Mouse (Mus musculus) right cerebral cortex, adult 18-20 months (tissue): ENCODE data around the gene Tuba1b.
A peak's percentile ranks its signal among the peaks of the same experiment; 100 is the strongest.
"Not testable (repeated sequence)": the region's sequence is repeated elsewhere in the genome, so short reads cannot be mapped to it uniquely, and the experiment has no call there.

Source experiments
- DNase-seq: peaks from one replicate; pipeline ENCODE4 v3.0.0; 2022; ENCODE audit warnings: mixed read lengths

Gene Tuba1b

DNA sequence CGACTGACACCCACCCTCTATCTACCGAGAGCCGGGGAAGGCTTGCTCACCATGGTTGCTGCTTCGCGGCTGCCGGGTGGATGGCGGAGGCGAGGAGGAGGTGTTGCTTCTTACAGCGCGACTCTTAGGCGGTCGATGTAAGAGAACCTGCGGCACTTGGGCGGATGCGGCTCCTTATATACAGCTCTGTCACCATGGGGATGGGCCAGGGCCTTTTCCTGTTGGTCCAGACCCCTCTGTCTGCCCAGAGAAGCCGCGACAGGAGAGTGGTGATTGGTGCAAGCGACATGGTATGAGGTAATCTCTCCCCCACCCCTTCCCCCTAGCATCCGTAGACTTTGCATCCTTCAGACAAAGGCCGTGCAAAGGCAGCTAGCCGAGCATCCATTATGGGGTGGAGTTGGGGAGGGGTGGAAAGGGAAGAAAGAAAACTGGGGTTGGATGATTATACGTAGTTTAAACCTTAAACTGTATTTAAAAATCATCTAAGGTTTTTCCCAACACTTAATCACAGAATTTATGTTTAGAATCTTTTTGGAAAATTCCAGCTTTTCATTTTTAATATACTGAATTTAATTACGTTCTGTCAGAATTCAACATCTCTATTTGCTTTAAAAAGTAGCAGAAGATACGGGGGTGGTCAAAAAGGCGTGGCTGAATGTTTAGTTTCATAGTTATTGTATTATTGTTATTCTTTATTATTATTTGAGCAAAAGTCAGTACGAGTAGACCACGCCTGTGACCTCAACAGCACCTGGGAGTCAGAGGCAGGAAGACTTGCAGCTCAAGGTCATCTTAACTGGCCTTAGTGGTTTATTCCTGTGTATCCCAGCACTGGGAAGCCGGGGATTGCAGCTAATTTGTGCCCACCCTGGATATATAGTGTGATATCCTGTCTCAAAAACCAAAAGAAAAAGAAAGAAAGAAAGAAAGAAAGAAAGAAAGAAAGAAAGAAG lies 19.3 kb upstream of the Tuba1b start, which contains the start of the genes Gm49450 and Tuba1a:
Gene Gm49450, minus strand, starts transcription at position 151 of the 956 bp plus-strand sequence.
Gene Tuba1a, minus strand, starts transcription at position 303 of the 956 bp plus-strand sequence.
- DNase-seq: peak; percentile 97

DNA sequence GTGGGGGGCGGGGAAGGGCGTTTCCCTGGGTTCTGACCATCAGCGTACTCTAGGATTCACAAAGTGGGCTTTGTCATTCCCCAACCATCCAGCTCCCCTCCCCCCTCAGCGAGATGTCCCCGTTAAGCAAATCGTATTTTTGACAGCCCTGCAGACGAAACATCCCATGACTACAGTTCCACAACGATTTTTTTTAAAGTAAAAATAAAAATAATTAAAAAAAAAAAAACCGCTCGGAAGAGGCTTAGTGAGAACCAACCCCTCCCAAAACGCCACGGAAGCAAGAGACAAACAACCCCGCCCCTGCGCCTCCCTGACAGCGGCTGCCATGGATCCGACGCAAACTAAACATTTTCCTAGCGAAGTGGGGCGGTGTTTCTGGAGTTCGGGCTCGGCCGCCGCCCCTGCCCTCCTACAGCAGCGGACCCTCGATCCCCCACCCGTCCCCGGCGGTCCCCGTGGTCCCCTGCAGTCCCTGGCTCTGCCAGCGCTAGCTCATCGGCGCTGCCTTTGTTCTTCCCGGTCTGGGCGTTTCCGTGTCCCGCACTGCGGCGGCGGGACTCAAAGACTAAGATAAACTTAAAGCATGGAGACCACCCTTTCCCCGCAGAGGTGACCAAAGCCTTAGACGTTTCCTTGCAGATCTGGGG lies 18.5 kb upstream of the Tuba1b start:
- peak; percentile 61 for DNase-seq

DNA sequence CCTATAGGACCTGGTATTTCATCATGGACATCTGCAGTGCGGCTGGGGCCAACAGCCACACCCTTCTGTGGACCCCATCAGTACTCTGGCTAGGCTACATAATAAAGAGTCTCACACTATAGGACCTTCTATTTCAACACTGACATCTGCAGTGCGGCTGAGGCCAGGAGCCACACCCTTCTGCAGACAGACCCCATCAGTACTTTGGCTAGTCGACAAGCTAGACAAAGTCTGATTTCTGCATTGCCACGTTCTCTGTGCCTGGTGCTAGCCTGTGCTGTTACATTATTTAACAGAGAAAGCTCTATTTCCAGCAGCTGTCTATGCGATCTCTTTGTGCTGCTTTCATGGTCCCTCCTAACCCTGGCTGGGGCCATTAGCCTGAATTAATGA lies 17.7 kb upstream of the Tuba1b start:
- DNase-seq: no peak

DNA sequence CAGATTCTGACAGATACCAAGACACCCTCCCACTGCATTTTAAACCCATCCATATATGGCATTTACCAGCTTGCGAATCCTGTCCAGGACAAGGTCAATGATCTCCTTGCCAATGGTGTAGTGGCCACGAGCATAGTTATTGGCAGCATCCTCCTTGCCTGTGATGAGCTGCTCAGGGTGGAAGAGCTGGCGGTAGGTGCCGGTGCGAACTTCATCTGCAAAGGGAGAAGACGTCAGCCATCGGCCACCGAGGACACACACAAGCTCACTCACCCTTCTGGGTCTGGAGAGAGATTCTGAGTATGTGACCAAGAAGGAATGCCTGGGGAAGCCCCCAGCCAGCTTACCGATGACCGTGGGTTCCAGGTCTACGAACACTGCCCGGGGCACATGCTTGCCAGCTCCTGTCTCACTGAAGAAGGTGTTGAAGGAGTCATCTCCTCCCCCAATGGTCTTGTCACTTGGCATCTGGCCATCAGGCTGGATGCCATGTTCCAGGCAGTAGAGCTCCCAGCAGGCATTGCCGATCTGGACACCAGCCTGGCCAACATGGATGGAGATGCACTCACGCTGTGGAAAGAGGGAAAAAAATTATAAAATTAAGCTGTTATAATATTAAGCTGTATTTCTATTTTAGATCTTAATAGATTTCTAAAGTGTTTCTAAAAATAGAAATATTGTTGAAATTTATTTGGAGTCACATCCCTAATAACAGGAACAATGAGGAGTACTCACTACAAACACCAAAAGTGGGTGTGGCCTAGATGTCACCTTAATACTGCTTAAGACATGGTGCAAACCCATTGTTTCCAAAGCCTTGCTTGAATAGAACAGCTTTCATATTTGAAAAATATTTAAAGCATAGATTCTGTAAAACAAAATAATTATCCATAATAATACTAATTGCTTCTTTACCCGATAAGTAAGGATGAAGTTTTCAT lies 17.0 kb upstream of the Tuba1b start:
- not testable (repeated sequence) for DNase-seq

DNA sequence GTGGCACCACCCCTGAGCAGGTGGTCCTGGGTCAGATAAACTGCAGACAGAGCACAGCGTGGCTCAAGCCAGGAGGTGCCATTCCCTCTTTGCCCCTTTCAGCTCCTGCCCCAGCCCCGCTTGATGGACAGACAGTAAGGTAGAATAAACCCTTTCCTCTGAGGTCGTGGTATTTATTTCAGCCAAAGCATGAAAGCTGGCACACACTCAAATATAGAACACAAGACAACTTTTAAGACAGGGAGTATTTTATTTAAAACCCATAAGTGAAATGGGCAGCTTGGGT lies 15.2 kb upstream of the Tuba1b start:
- DNase-seq: no peak

DNA sequence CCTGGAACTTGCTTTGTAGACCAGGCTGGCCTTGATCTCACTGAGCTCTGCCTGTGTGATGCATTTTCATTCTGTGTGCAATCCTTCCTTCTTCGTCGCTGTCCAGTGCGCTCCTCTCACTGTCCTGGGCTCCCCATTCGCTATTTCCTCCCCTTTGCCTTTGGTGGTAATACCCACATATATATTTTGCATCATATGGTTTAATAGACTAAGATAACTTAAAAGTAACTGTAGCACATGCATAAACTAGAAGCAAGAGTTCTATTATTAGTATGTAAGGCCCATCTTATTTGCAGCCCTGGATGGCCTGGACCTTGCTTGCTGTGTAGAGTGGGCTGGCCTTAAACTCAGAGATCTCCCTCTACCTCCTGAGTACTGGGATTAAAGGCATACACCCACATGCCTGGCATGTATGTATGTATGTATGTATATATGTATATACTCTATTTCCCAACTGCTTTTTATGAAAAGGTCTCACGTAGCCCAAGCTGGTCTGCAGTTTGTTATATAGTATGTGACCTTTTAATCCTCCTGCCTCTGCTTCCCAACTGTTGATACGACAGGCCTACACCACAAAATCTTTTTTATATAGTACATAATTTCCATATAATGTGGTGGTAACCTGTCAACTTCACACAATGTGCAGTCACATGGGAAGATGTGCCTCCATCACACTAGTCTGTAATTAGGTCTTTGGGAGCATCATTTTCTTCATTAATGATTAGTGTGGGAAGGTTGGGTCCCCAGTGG lies 14.7 kb upstream of the Tuba1b start:
- DNase-seq: no peak

DNA sequence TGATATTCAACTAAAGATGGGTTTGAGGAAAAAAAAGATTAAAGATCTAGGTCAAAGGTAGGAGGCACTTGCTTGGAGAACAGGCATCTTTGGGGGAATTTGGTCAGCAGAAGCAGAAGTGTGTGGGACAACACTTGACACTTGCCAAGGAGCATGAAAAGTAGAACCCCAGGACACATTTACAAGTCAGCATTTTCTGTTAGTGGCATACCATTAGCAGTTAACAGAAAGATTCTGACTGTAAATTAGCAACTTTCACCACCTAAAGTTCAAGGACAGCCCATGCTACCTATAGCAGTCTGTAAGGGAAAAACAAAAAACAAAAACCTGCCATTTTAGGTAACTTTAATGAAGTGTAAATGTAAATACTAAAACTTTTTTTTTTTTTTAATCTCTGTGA lies 14.0 kb upstream of the Tuba1b start:
- no peak for DNase-seq

DNA sequence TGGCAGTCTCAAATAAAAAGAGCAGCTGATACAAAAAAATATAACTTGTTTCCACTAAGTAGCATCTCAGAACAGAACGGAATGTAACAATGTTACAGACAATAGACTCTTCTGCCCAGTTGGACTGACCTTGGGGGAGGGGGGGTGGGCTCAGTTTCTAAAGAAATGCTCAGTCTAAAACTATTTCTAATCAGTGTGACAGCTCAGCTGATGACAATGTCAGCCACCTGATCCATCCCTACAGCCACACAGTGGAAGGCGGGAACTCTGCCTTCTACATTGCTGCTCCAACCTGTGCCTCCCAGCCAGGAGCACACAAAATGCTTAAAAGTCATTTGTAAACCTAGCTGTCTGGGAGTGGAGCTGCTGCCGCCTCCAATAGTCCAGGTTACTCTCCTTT lies 13.5 kb upstream of the Tuba1b start:
- DNase-seq: no peak

DNA sequence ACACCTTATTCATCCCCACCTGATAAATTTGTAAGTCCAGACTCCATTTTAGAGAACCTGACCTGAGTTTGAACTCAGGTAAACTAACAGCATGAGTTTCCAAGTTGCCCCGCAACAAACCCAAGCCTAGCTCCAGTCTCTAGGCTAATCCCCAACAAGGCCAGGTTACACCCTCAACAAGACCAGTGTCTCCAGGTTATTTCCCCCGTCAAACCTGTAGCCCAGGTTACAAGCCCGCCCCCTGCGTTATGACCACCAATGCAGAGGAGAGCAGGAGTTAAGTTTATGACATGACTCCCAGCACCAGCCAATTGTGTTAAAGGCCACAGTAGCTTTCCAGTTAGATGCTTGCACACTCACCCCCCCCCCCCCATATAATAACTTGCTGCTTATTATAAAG lies 8.8 kb upstream of the Tuba1b start:
- no peak for DNase-seq

DNA sequence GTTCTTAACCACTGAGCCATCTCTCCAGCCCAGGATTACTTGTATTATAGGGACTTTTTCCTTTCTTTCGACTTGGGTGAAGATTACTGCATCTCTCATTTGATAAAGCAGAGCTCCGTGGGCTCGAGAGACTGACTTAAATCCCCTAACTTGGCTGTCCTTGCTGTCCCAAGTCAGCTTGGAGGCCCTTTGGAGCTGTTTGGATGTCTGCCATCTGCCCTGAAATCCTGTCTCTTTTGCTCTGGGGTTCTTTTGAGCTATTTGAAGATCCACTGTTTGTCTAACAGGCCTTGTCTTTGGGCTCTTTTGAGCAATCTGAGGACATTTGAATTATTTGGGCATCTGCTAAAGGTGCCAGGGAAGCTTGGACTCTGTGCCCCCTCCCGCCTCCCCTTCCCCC lies 7.7 kb upstream of the Tuba1b start:
- no peak for DNase-seq

DNA sequence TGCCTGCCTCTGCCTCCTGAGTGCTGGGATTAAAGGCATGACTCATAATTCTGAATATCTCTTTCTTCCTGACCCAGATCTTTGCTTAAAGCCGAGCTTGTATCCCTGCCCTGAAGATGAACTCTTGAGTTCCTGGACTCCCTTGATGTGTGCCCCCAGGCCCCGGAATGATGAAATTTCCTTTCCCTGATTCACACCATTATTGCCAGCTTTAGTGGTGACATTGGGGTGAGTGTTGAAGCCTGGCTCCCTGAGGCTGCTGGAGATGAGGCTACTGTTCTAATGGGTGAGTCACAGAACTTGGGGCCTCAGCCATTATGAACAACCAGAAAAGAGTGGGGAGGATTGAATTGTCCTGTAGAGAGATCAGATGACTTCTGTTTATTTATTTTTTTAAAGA lies 7.2 kb upstream of the Tuba1b start:
- no peak for DNase-seq

DNA sequence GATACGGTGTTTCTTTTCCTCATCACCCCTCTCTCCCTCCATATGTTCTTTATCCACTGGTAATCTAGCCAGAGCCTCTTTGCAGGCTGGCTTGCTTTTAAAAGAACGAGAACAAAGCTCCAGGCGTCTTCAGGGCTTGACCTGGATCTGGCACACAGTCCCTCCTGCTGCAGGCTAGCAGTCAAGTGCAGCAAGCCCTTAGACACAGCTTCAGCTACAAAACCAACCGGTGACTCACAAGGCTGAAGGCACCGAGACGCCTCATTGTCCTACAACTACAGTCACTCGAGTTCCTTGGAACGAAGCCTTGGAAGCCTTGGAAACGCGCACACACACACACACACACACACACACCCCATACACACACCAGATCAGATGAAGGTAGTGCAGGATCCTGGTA lies 6.5 kb upstream of the Tuba1b start:
- DNase-seq: no peak

DNA sequence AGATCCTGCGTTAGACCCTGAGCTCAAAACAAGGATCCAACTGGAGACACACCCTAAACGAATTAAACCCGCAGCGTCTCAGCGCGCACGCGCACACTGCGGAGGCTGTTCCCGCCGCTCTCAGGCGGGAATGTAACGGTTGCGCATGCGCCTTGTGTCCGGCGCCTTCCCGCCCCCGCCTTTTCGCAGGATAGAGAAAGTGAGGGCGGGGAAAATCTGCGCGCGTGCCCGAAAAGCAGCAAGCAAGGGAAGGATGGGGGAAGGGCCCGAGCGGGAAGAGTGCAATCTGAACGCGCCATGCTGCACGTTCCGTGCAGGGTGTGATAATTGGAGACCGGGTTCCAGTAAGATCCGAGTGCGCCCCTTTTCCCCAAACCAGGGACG lies 540 bp downstream of the Tuba1b start:
- DNase-seq: peak; percentile 96

DNA sequence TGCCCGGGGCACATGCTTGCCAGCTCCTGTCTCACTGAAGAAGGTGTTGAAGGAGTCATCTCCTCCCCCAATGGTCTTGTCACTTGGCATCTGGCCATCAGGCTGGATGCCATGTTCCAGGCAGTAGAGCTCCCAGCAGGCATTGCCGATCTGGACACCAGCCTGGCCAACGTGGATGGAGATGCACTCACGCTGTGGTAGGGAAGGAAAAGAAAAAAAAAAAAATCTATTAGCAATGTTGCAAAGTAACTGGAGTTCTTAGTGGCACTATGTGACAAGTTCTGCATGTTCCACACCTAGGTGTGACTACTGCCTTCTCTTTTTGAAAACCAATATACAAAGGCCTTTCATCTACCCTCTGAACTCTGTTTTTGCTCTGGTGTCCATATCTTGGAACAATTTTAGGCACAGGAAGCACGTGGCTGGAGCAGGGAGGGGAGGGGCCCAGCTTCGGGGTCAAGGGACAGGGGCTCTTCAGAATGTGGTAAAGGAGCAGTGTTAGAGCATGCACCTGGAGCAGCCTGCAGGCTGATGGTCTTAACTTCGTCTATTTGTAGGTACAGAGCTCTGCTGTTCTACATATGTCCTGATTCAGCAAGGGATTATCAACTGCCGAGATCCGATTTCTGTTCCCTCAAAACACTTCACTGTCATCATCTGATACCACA lies 1.2 kb downstream of the Tuba1b start:
- DNase-seq: not testable (repeated sequence)

DNA sequence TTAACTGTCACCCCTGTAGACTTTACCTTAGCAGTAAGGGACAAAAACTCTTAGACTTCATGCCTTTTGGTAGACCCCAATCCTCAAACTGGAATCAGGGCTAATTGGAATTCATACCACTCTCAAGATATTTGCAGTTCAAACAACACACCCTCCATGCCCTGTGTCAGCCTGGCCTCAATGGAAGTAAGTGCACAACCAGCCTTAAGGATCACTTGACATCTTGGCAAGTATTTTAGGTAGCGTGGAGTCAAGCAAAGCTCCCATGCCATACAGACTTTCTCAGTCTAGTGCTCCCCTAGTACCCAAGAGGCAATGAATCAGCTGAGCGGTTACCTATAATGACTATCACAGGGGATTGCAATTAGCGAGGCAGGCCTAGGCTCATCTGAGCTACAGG lies 3.4 kb downstream of the Tuba1b start:
- no peak for DNase-seq

DNA sequence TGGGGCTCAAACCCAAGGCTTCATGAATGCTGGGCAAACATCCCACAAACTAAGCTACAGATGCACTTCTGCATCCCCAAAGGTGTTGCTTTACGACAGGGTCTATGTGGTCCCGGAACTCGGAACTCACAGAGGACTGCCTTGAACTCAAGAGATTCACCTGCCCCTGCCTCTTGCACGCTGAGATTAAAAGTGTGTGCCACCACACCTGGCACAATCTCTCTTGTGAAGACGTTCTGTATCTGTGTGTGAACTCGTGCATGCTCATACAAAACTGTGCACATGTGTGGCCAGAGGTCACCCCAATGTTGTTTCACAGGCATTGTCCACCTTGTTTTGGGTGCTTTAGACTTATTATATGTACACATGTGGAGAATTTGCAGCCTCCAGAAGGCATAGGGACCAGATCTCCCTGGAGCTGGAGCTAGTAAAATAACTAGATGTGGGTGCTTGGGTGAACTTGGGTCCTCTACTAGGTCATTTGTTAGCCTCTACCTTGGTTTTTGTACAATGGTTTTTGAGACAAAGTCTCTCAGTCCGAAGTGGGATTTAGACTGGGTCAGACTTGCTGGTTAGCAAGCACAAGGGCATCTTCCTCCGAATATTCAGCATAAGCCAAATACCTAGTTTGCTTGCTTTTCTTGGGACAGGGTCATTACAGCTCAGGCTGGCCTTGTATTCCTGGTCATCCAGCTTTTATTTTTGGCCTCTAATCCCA lies 4.2 kb downstream of the Tuba1b start:
- DNase-seq: no peak

DNA sequence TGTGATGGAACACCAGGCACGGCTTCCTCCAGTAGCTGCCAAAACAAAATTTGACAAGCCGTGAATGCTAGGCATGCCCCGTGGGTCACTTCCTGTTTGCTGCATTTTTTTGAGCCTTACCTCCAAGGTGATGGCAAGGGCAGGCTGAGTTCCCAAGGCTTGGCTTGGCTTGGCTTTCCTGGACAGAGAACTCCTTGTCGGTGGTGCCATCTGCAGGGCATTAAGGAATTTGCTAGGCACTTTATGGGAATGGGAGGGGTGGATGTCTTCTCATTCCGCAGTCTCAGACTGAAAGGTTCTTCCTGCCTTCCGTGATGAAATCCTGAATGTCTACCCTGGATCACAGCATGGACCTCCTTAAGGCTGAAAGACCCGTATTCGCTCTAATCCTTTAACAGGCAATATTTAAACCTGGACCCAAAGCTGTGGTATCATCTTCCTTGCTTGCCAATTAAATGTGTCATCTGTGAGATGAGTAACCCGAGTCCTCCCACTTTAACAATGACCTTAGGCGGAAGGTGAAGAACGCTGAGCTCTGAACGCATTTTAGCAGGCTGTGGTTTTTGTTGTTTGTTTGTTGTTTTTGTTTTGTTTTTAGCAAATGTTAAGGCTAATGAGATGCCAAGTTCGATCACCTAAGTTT lies 5.6 kb downstream of the Tuba1b start:
- peak; percentile 80 for DNase-seq

DNA sequence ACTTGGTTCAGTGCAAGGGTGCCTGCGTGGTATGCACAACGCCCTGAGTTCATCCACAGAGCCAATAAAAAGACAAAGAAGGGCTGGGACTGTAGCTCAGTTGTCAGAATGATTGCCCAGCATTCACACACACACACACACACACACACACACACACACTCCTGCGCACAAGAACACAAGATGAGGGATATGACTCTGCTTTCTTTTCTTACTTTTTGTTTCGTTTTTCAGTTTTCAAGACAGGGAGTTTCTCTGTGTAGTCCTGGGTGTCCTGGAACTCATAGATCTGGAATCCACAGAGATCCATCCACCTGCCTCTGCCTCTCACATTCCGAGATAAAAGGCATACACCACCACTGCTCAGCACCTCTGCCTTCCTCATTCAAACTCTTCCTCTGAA lies 6.8 kb downstream of the Tuba1b start:
- DNase-seq: no peak

DNA sequence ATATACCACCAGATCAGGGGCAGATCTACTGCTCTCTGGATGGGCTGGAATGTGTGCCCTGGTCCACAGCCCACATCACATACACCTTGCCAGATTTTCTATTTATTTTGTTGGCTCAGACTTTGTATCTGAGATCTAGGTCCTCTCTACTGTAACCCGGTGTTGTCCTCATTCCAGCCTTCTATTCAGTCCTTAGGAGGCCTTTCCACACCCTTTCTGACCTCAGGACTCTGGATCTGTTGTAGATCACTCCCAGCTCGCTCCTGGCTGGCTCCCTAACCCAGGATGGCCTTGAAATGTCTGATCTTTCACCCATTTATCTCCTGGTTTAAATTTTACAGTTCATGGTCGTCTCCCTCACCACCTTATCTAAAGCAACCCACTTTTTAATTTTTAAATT lies 9.7 kb downstream of the Tuba1b start:
- DNase-seq: no peak

DNA sequence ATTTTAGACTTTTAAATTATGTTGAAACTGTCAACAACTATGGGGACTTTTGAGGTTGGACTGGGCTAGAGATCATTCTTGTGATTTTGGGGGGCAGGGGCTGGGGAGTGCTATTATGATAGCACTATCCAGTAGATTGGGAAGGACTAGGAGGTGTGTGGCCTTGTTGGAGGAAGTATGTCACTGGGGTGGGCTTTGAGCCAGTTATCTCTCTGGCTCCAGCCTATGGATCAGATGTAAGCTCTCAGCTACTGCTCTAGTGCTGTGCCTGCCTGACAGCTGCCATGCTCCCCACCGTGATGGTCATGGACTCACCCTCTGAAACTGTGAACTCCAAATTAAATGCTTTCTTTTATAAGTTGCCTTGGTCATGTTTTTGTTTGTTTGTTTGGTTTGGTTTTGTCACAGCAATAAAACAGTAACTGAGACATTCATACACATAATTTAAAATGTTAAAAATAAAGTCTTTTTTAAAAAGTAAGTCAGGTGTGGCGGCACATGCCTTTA lies 11.3 kb downstream of the Tuba1b start:
- no peak for DNase-seq

DNA sequence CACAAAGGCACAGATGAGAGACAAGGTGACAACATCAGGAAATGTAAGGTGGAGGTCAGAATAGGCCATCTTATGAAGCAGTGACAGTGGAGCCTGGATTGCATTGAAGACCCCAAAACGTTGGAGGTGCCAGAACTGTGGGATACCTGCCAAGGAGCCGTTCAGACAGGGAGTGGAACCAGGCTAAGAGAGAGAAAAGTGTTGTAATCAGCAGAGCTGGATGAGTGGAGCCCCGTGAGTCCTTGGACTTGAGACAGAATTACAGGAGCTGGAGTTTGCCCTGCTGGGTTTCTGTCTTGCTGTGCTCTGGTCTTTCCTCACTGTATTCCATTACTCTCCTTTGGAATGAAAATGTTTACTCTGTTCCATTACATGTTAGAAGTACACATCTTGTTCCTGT lies 11.8 kb downstream of the Tuba1b start:
- no peak for DNase-seq
